Mouse (Mus musculus): ENCODE data around the gene Timm17b. TPM values are rescaled to one million over a fixed set of nuclear protein-coding genes. Genes with fewer than 3 reads are reported as not detected.
A peak's percentile ranks its signal among the peaks of the same experiment; 100 is the strongest.

The Timm17b gene
- polyA plus RNA-seq, 1 experiment from 2014 or later: 162 TPM

GRCm38 (mm10) chrX:7927116-7927515, 28.0 kb downstream of the Timm17b start:
- H3K4me3 ChIP-seq (ENCODE audit: low read depth, low read length): no peak overlapping the region
- peaks cover 18% of the 10 kb centered on the region for H3K27me3 ChIP-seq (ENCODE audit: control insufficient read depth, insufficient read depth, low read length)

GRCm38 (mm10) chrX:7928270-7928790, 29.2 kb downstream of the Timm17b start, which contains the start of gene Eras:
Gene Eras, minus strand, starts transcription at chrX:7928607.
- WGBS: 18% methylated on average over 19 of the region's 19 CpGs
- no peak within 1 kb of the TSS for H3K4me3 ChIP-seq (ENCODE audit: low read depth, low read length)
- no peak for ATAC-seq (replicated peaks; ENCODE audit: insufficient number of reproducible peaks, low FRiP score, low TSS enrichment, low read depth)
- no peaks in the 10 kb centered on the region for H3K4me1 ChIP-seq (ENCODE audit: control insufficient read depth, insufficient read depth, low read length)
- H3K36me3 ChIP-seq (replicated peaks; ENCODE audit: control insufficient read depth, insufficient read depth, low read depth, low read length): no peaks in the 10 kb centered on the region
- H3K9me3 ChIP-seq (replicated peaks; ENCODE audit: control insufficient read depth, low read length): no peaks in the 10 kb centered on the region
- no peak within 1 kb of the TSS for H3K4me2 ChIP-seq (ENCODE audit: low read depth, low read length)
- no peak for DNase-seq (ENCODE audit: low spot score)
- H3K27ac ChIP-seq (replicated peaks; ENCODE audit: low read depth, low read length): no peak within 1 kb of the TSS
- no peak within 1 kb of the TSS for H3K9ac ChIP-seq (replicated peaks; ENCODE audit: low read length)
- H3K27me3 ChIP-seq (ENCODE audit: control insufficient read depth, insufficient read depth, low read length): peaks cover 7% of the 10 kb centered on the region

More at GRCm38 (mm10) chrX:7927116-7927515, 28.0 kb downstream of the Timm17b start:
- DNase-seq (ENCODE audit: low spot score): no peak
- ATAC-seq (replicated peaks; ENCODE audit: insufficient number of reproducible peaks, low FRiP score, low TSS enrichment, low read depth): no peak
- Histone ChIP-seq H3K9ac (replicated peaks; ENCODE audit: low read length) (no peak overlapping the region), H3K9me3 (replicated peaks; ENCODE audit: control insufficient read depth, low read length) (no peaks in the 10 kb centered on the region), H3K4me2 (ENCODE audit: low read depth, low read length) (no peak overlapping the region), H3K36me3 (replicated peaks; ENCODE audit: control insufficient read depth, insufficient read depth, low read depth, low read length) (no peaks in the 10 kb centered on the region), H3K27ac (replicated peaks; ENCODE audit: low read depth, low read length) (no peak overlapping the region), H3K4me1 (ENCODE audit: control insufficient read depth, insufficient read depth, low read length) (no peaks in the 10 kb centered on the region)
- WGBS: 17% methylated on average over 10 of the region's 10 CpGs

- H3K4me2 ChIP-seq (ENCODE audit: low read depth, low read length): no peak overlapping the region
- H3K9me3 ChIP-seq (replicated peaks; ENCODE audit: control insufficient read depth, low read length): no peaks in the 10 kb centered on the region
- H3K36me3 ChIP-seq (replicated peaks; ENCODE audit: control insufficient read depth, insufficient read depth, low read depth, low read length): no peaks in the 10 kb centered on the region
- no peak for ATAC-seq (replicated peaks; ENCODE audit: insufficient number of reproducible peaks, low FRiP score, low TSS enrichment, low read depth)
- H3K9ac ChIP-seq (replicated peaks; ENCODE audit: low read length): no peak overlapping the region
- no peak overlapping the region for H3K27ac ChIP-seq (replicated peaks; ENCODE audit: low read depth, low read length)
- H3K27me3 ChIP-seq (ENCODE audit: control insufficient read depth, insufficient read depth, low read length): no peaks in the 10 kb centered on the region
- WGBS: 58% methylated on average over 11 of the region's 11 CpGs
- no peak overlapping the region for H3K4me3 ChIP-seq (ENCODE audit: low read depth, low read length)
- no peak for DNase-seq (ENCODE audit: low spot score)
- no peaks in the 10 kb centered on the region for H3K4me1 ChIP-seq (ENCODE audit: control insufficient read depth, insufficient read depth, low read length)
These were observed 37.7 kb downstream of the Timm17b start for GRCm38 (mm10) chrX:7936874-7937273.

- Histone ChIP-seq H3K4me3 (ENCODE audit: low read depth, low read length) (no peak overlapping the region), H3K4me1 (ENCODE audit: control insufficient read depth, insufficient read depth, low read length) (no peaks in the 10 kb centered on the region), H3K4me2 (ENCODE audit: low read depth, low read length) (no peak overlapping the region), H3K9ac (replicated peaks; ENCODE audit: low read length) (no peak overlapping the region), H3K27ac (replicated peaks; ENCODE audit: low read depth, low read length) (no peak overlapping the region), H3K27me3 (ENCODE audit: control insufficient read depth, insufficient read depth, low read length) (no peaks in the 10 kb centered on the region), H3K9me3 (replicated peaks; ENCODE audit: control insufficient read depth, low read length) (no peaks in the 10 kb centered on the region), H3K36me3 (replicated peaks; ENCODE audit: control insufficient read depth, insufficient read depth, low read depth, low read length) (no peaks in the 10 kb centered on the region)
- ATAC-seq (replicated peaks; ENCODE audit: insufficient number of reproducible peaks, low FRiP score, low TSS enrichment, low read depth) (no peak), DNase-seq (ENCODE audit: low spot score) (no peak)
- WGBS: 90% methylated on average over 6 of the region's 6 CpGs
These were observed 38.5 kb downstream of the Timm17b start for GRCm38 (mm10) chrX:7937667-7938066.

GRCm38 (mm10) chrX:7945618-7946017, 46.5 kb downstream of the Timm17b start:
- Histone ChIP-seq H3K4me1 (ENCODE audit: control insufficient read depth, insufficient read depth, low read length) (no peaks in the 10 kb centered on the region), H3K4me3 (ENCODE audit: low read depth, low read length) (no peak overlapping the region), H3K27ac (replicated peaks; ENCODE audit: low read depth, low read length) (no peak overlapping the region), H3K36me3 (replicated peaks; ENCODE audit: control insufficient read depth, insufficient read depth, low read depth, low read length) (no peaks in the 10 kb centered on the region), H3K4me2 (ENCODE audit: low read depth, low read length) (no peak overlapping the region), H3K27me3 (ENCODE audit: control insufficient read depth, insufficient read depth, low read length) (no peaks in the 10 kb centered on the region), H3K9ac (replicated peaks; ENCODE audit: low read length) (no peak overlapping the region), H3K9me3 (replicated peaks; ENCODE audit: control insufficient read depth, low read length) (no peaks in the 10 kb centered on the region)
- DNase-seq (ENCODE audit: low spot score) (no peak), ATAC-seq (replicated peaks; ENCODE audit: insufficient number of reproducible peaks, low FRiP score, low TSS enrichment, low read depth) (no peak)
- 59% methylated on average over 8 of the region's 8 CpGs for WGBS

GRCm38 (mm10) chrX:7947108-7947899, 48.1 kb downstream of the Timm17b start, which contains the start of gene Hdac6:
Gene Hdac6, minus strand, starts transcription at chrX:7947889.
- Histone ChIP-seq H3K9me3 (replicated peaks; ENCODE audit: control insufficient read depth, low read length) (no peaks in the 10 kb centered on the region), H3K4me3 (ENCODE audit: low read depth, low read length) (peak within 1 kb of the TSS; percentile 42), H3K4me2 (ENCODE audit: low read depth, low read length) (peak within 1 kb of the TSS; percentile 44), H3K9ac (replicated peaks; ENCODE audit: low read length) (peak within 1 kb of the TSS; percentile 53), H3K36me3 (replicated peaks; ENCODE audit: control insufficient read depth, insufficient read depth, low read depth, low read length) (no peaks in the 10 kb centered on the region), H3K4me1 (ENCODE audit: control insufficient read depth, insufficient read depth, low read length) (no peaks in the 10 kb centered on the region), H3K27ac (replicated peaks; ENCODE audit: low read depth, low read length) (no peak within 1 kb of the TSS; the same call in 1 of the 2 replicates), H3K27me3 (ENCODE audit: control insufficient read depth, insufficient read depth, low read length) (no peaks in the 10 kb centered on the region)
- 23% methylated on average over 36 of the region's 37 CpGs for WGBS
- DNase-seq (ENCODE audit: low spot score) (peak; percentile 23), ATAC-seq (replicated peaks; ENCODE audit: insufficient number of reproducible peaks, low FRiP score, low TSS enrichment, low read depth) (peak; percentile 58)

GRCm38 (mm10) chrX:7947900-7948492, 48.8 kb downstream of the Timm17b start:
- 14% methylated on average over 38 of the region's 38 CpGs for WGBS
- H3K27me3 ChIP-seq (ENCODE audit: control insufficient read depth, insufficient read depth, low read length): no peaks in the 10 kb centered on the region
- H3K9me3 ChIP-seq (replicated peaks; ENCODE audit: control insufficient read depth, low read length): no peaks in the 10 kb centered on the region
- peak; percentile 98; the same call in 1 of the 2 replicates for ATAC-seq (replicated peaks; ENCODE audit: insufficient number of reproducible peaks, low FRiP score, low TSS enrichment, low read depth)
- DNase-seq (ENCODE audit: low spot score): peak; percentile 93
- H3K36me3 ChIP-seq (replicated peaks; ENCODE audit: control insufficient read depth, insufficient read depth, low read depth, low read length): no peaks in the 10 kb centered on the region
- H3K9ac ChIP-seq (replicated peaks; ENCODE audit: low read length): peak overlapping the region; percentile 51
- peak overlapping the region; percentile 36 for H3K4me2 ChIP-seq (ENCODE audit: low read depth, low read length)
- no peak overlapping the region for H3K27ac ChIP-seq (replicated peaks; ENCODE audit: low read depth, low read length)
- H3K4me3 ChIP-seq (ENCODE audit: low read depth, low read length): peak overlapping the region; percentile 42
- H3K4me1 ChIP-seq (ENCODE audit: control insufficient read depth, insufficient read depth, low read length): no peaks in the 10 kb centered on the region

- ATAC-seq (replicated peaks; ENCODE audit: insufficient number of reproducible peaks, low FRiP score, low TSS enrichment, low read depth): no peak
- Histone ChIP-seq H3K4me3 (ENCODE audit: low read depth, low read length) (no peak overlapping the region), H3K4me2 (ENCODE audit: low read depth, low read length) (no peak overlapping the region), H3K4me1 (ENCODE audit: control insufficient read depth, insufficient read depth, low read length) (no peaks in the 10 kb centered on the region), H3K9ac (replicated peaks; ENCODE audit: low read length) (no peak overlapping the region), H3K9me3 (replicated peaks; ENCODE audit: control insufficient read depth, low read length) (no peaks in the 10 kb centered on the region), H3K36me3 (replicated peaks; ENCODE audit: control insufficient read depth, insufficient read depth, low read depth, low read length) (no peaks in the 10 kb centered on the region), H3K27ac (replicated peaks; ENCODE audit: low read depth, low read length) (no peak overlapping the region), H3K27me3 (ENCODE audit: control insufficient read depth, insufficient read depth, low read length) (no peaks in the 10 kb centered on the region)
- 89% methylated on average over 7 of the region's 7 CpGs for whole genome bisulfite sequencing
- DNase-seq (ENCODE audit: low spot score): no peak
These were observed 50.9 kb downstream of the Timm17b start for GRCm38 (mm10) chrX:7950091-7950490.

All from embryonic facial prominence, embryonic 11.5 days (tissue).